33 mouse cellular contexts compared by ENCODE assay signal in the genomic region with DNA sequence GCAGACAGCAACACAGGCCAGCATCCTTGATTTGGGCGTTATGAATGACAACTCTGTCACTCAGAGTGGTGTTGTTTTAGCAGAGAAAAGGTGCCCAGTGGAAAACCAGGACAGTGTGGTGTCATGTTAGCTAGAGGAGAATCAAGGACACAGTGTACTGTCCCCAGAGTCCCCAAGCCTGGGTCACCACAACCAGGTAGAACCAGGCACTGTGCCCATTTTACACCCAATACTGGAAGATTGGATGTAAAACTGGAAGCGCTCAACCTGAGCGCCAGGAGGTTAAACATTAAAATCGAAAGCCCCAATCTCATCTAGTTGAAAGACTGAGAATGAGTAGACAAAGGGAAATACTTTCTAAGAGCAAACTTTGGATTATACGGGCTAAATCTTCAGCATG. TPM values are rescaled to one million over a fixed set of nuclear protein-coding genes. Genes with fewer than 3 reads are reported as not detected.
A peak's percentile ranks its signal among the peaks of the same experiment; 100 is the strongest.
DNase-seq lines count a peak whose midpoint lies in the region; ATAC-seq and TF ChIP-seq lines count a peak whose summit lies in the region.
"Had no signal": no experiment of that assay in that cellular context is flagged by ENCODE, and none has a peak within 500 bp of the region (broad histone marks: within the 10 kb centered on the region; RNA-seq: fewer than 3 reads in every experiment).

No protein-coding gene starts in this region.

- peaks cover 11% of the 10 kb centered on the region; the same call in 1 of the 2 replicates for H3K4me1 ChIP-seq in intestine, postnatal 0 days (replicated peaks; ENCODE audit: control insufficient read depth, insufficient read depth, low read length)
- H3K4me1 ChIP-seq in intestine, embryonic 16.5 days (ENCODE audit: control insufficient read depth, insufficient read depth, low read length): peaks cover 18% of the 10 kb centered on the region
- no peaks in the 10 kb centered on the region; the same call in 1 of the 2 replicates for H3K4me1 ChIP-seq in midbrain, embryonic 11.5 days (ENCODE audit: control insufficient read depth, insufficient read depth, low read length)
- H3K4me1 ChIP-seq in midbrain, embryonic 13.5 days (replicated peaks): no peaks in the 10 kb centered on the region
- no peaks in the 10 kb centered on the region for H3K4me1 ChIP-seq in kidney, postnatal 0 days (replicated peaks; ENCODE audit: insufficient read depth, low read length)
- H3K4me1 ChIP-seq: embryonic facial prominence, embryonic 13.5 days; forebrain, embryonic 12.5 days; heart, embryonic 12.5 days; hindbrain, embryonic 13.5 days; limb, embryonic 12.5 days; midbrain, embryonic 15.5 days; neural tube, embryonic 15.5 days; stomach, embryonic 15.5 days had no signal

- no peak for ATAC-seq in intestine, postnatal 0 days
- no peak for ATAC-seq in intestine, embryonic 16.5 days
- no peak for ATAC-seq in midbrain, embryonic 11.5 days (ENCODE audit: low FRiP score)
- ATAC-seq in midbrain, embryonic 13.5 days: no peak
- no peak for ATAC-seq in kidney, postnatal 0 days (replicated peaks; ENCODE audit: low FRiP score, low read depth)
- ATAC-seq: activated CD4-positive, CD25-positive, alpha-beta regulatory T cell, adult 4 months; forebrain, postnatal 0 days; lung, postnatal 0 days; midbrain, embryonic 15.5 days had no signal

- 0 out of 2 replicates have a peak overlapping the region, but pooled peaks have one; percentile 55 for H3K27ac ChIP-seq in intestine, postnatal 0 days (ENCODE audit: low read depth, low read length)
- H3K27ac ChIP-seq in intestine, embryonic 16.5 days (ENCODE audit: low read length): no peak overlapping the region
- H3K27ac ChIP-seq in midbrain, embryonic 11.5 days (ENCODE audit: low read depth, low read length): no peak overlapping the region
- no peak overlapping the region for H3K27ac ChIP-seq in midbrain, embryonic 13.5 days
- peak overlapping the region; percentile 81 for H3K27ac ChIP-seq in kidney, postnatal 0 days
- H3K27ac ChIP-seq: embryonic facial prominence, embryonic 13.5 days; forebrain, embryonic 12.5 days; heart, adult 2 months; hindbrain, embryonic 13.5 days; limb, embryonic 12.5 days; liver, embryonic 14.5 days; macrophage; midbrain, embryonic 15.5 days; neural tube, embryonic 15.5 days; stomach, embryonic 15.5 days had no signal

- H3K9ac ChIP-seq in intestine, postnatal 0 days (ENCODE audit: low read depth, low read length): no peak overlapping the region
- H3K9ac ChIP-seq in intestine, embryonic 16.5 days (ENCODE audit: low read depth, low read length): no peak overlapping the region
- H3K9ac ChIP-seq in midbrain, embryonic 11.5 days (ENCODE audit: low read length): no peak overlapping the region
- no peak overlapping the region for H3K9ac ChIP-seq in midbrain, embryonic 13.5 days (replicated peaks)
- no peak overlapping the region for H3K9ac ChIP-seq in kidney, postnatal 0 days (ENCODE audit: low read depth, low read length)
- H3K9ac ChIP-seq: embryonic facial prominence, embryonic 13.5 days; forebrain, embryonic 12.5 days; forebrain, postnatal 0 days; heart, embryonic 12.5 days; hindbrain, embryonic 13.5 days; limb, embryonic 12.5 days; liver, embryonic 14.5 days; midbrain, embryonic 15.5 days; neural tube, embryonic 15.5 days; stomach, embryonic 15.5 days had no signal

- TF ChIP-seq CTCF in intestine, postnatal 0 days (IDR thresholded peaks at IDR 0.05; ENCODE audit: low read depth): no peak
- no peak for TF ChIP-seq CTCF in kidney, postnatal 0 days (IDR thresholded peaks at IDR 0.05; ENCODE audit: low read depth)

- no peak overlapping the region for H3K4me3 ChIP-seq in intestine, postnatal 0 days (ENCODE audit: low read depth, low read length)
- no peak overlapping the region for H3K4me3 ChIP-seq in intestine, embryonic 16.5 days (ENCODE audit: low read length)
- no peak overlapping the region for H3K4me3 ChIP-seq in midbrain, embryonic 11.5 days (ENCODE audit: low read depth, low read length)
- no peak overlapping the region for H3K4me3 ChIP-seq in midbrain, embryonic 13.5 days (replicated peaks)
- no peak overlapping the region for H3K4me3 ChIP-seq in kidney, postnatal 0 days (replicated peaks; ENCODE audit: low read depth, low read length)
- H3K4me3 ChIP-seq: embryonic facial prominence, embryonic 13.5 days; forebrain, embryonic 12.5 days; heart, adult 2 months; heart, embryonic 12.5 days; hindbrain, embryonic 13.5 days; limb, embryonic 12.5 days; midbrain, embryonic 15.5 days; neural tube, embryonic 15.5 days; stomach, embryonic 15.5 days had no signal

- DNase-seq in midbrain, embryonic 11.5 days (ENCODE audit: low spot score, missing footprints): peak; percentile 57
- no peak for DNase-seq in kidney, postnatal 0 days (ENCODE audit: low spot score)
- DNase-seq in kidney, postnatal 4 days: peak; percentile 18 to 46
- no peak for DNase-seq in layer of hippocampus, adult 9-10 months (ENCODE audit: low spot score)
- no peak for DNase-seq in adrenal gland, postnatal 36 days
- DNase-seq: adrenal gland, adult 8-10 months; cerebellum, adult 9-10 months; forebrain, postnatal 0 days; heart, adult 2 months; heart, postnatal 4 days; layer of hippocampus, adult 9-11 months; retina, postnatal 1 day; right cerebral cortex, postnatal 14 days; thymus, adult 18-20 months; thymus, postnatal 25 days had no signal

- H3K27me3 ChIP-seq in intestine, postnatal 0 days (replicated peaks; ENCODE audit: control insufficient read depth, insufficient read depth, low read length): no peaks in the 10 kb centered on the region
- no peaks in the 10 kb centered on the region for H3K27me3 ChIP-seq in intestine, embryonic 16.5 days (replicated peaks; ENCODE audit: control insufficient read depth, insufficient read depth, low read length)
- no peaks in the 10 kb centered on the region for H3K27me3 ChIP-seq in midbrain, embryonic 11.5 days (ENCODE audit: control insufficient read depth, insufficient read depth, low read length)
- no peaks in the 10 kb centered on the region for H3K27me3 ChIP-seq in midbrain, embryonic 13.5 days
- H3K27me3 ChIP-seq in kidney, postnatal 0 days (ENCODE audit: insufficient read depth, low read length): no peaks in the 10 kb centered on the region
- H3K27me3 ChIP-seq: CH12.LX; embryonic facial prominence, embryonic 13.5 days; forebrain, embryonic 12.5 days; heart, embryonic 12.5 days; hindbrain, embryonic 13.5 days; limb, embryonic 12.5 days; midbrain, embryonic 15.5 days; neural tube, embryonic 15.5 days; stomach, embryonic 15.5 days had no signal

- H3K9me3 ChIP-seq in intestine, postnatal 0 days (ENCODE audit: control insufficient read depth): no peaks in the 10 kb centered on the region
- no peaks in the 10 kb centered on the region for H3K9me3 ChIP-seq in intestine, embryonic 16.5 days (ENCODE audit: control insufficient read depth, low read length)
- H3K9me3 ChIP-seq in midbrain, embryonic 11.5 days (ENCODE audit: control insufficient read depth, low read length): no peaks in the 10 kb centered on the region
- no peaks in the 10 kb centered on the region for H3K9me3 ChIP-seq in midbrain, embryonic 13.5 days
- no peaks in the 10 kb centered on the region for H3K9me3 ChIP-seq in kidney, postnatal 0 days (replicated peaks; ENCODE audit: low read length)
- H3K9me3 ChIP-seq: embryonic facial prominence, embryonic 13.5 days; forebrain, embryonic 12.5 days; heart, embryonic 12.5 days; hindbrain, embryonic 13.5 days; limb, embryonic 12.5 days; midbrain, embryonic 15.5 days; neural tube, embryonic 15.5 days; stomach, embryonic 15.5 days had no signal

- 74% methylated on average over 5 of the region's 5 CpGs for WGBS in intestine, postnatal 0 days
- WGBS in intestine, embryonic 16.5 days: 82% methylated on average over 5 of the region's 5 CpGs
- 93% methylated on average over 5 of the region's 5 CpGs for WGBS in midbrain, embryonic 11.5 days
- WGBS in midbrain, embryonic 13.5 days: 93% methylated on average over 5 of the region's 5 CpGs
- WGBS in kidney, postnatal 0 days: 67% methylated on average over 5 of the region's 5 CpGs

- H3K36me3 ChIP-seq in intestine, postnatal 0 days (ENCODE audit: control insufficient read depth, insufficient read depth): peaks cover 5% of the 10 kb centered on the region; the same call in 1 of the 2 replicates
- no peaks in the 10 kb centered on the region for H3K36me3 ChIP-seq in intestine, embryonic 16.5 days (ENCODE audit: control insufficient read depth, insufficient read depth, low read length)
- H3K36me3 ChIP-seq in midbrain, embryonic 11.5 days (ENCODE audit: control insufficient read depth, insufficient read depth, low read length): no peaks in the 10 kb centered on the region
- no peaks in the 10 kb centered on the region for H3K36me3 ChIP-seq in midbrain, embryonic 13.5 days
- no peaks in the 10 kb centered on the region for H3K36me3 ChIP-seq in kidney, postnatal 0 days (ENCODE audit: insufficient read depth, low read length)
- H3K36me3 ChIP-seq: embryonic facial prominence, embryonic 13.5 days; forebrain, embryonic 12.5 days; heart, embryonic 12.5 days; hindbrain, embryonic 13.5 days; limb, embryonic 12.5 days; midbrain, embryonic 15.5 days; neural tube, embryonic 15.5 days; stomach, embryonic 15.5 days had no signal

- H3K4me2 ChIP-seq in intestine, postnatal 0 days (replicated peaks; ENCODE audit: low read depth): no peak overlapping the region
- no peak overlapping the region for H3K4me2 ChIP-seq in intestine, embryonic 16.5 days (ENCODE audit: low read depth, low read length)
- no peak overlapping the region for H3K4me2 ChIP-seq in midbrain, embryonic 11.5 days
- H3K4me2 ChIP-seq in midbrain, embryonic 13.5 days (replicated peaks): no peak overlapping the region
- H3K4me2 ChIP-seq in kidney, postnatal 0 days (ENCODE audit: low read length): no peak overlapping the region
- H3K4me2 ChIP-seq: embryonic facial prominence, embryonic 13.5 days; forebrain, embryonic 12.5 days; heart, embryonic 12.5 days; hindbrain, embryonic 13.5 days; limb, embryonic 12.5 days; midbrain, embryonic 15.5 days; neural tube, embryonic 15.5 days; stomach, embryonic 15.5 days had no signal

RNA-seq across cellular contexts. Expression of a gene that starts 16.3 kb away (rescaled TPM):
- polyA plus RNA-seq in intestine, postnatal 0 days (2015; fragmentation: Nextera tagmentation; extraction: Ambion mirVana): 121 and 130 TPM in 2 replicates
- polyA plus RNA-seq in intestine, embryonic 16.5 days (2015; fragmentation: Nextera tagmentation; extraction: Ambion mirVana): 72.2 and 109 TPM in 2 replicates
- 0.17 and 0.34 TPM in 2 replicates for polyA plus RNA-seq in midbrain, embryonic 11.5 days (2014; fragmentation: Nextera tagmentation; extraction: Ambion mirVana)
- polyA plus RNA-seq in midbrain, embryonic 13.5 days (2015; fragmentation: Nextera tagmentation; extraction: Ambion mirVana): 0.66 TPM in 1 of 2 replicates, not detected in the other
- 76.9 and 88.8 TPM in 2 replicates for polyA plus RNA-seq in kidney, postnatal 0 days (2015; fragmentation: Nextera tagmentation; extraction: Ambion mirVana)
- under 1 TPM; 0.17 to 0.23 TPM for total RNA-seq in adrenal gland, postnatal 36 days (2021)
- total RNA-seq: gastrocnemius, adult 8-10 months had no signal
- polyA plus RNA-seq: heart, embryonic 12.5 days; heart, postnatal 0 days; macrophage had no signal

RNA-seq across cellular contexts. Expression of a gene that starts 45.6 kb away (rescaled TPM):
- 13.7 and 13.8 TPM in 2 replicates for polyA plus RNA-seq in intestine, postnatal 0 days (2015; fragmentation: Nextera tagmentation; extraction: Ambion mirVana)
- 26.4 and 29.8 TPM in 2 replicates for polyA plus RNA-seq in intestine, embryonic 16.5 days (2015; fragmentation: Nextera tagmentation; extraction: Ambion mirVana)
- 60.0 and 61.7 TPM in 2 replicates for polyA plus RNA-seq in midbrain, embryonic 11.5 days (2014; fragmentation: Nextera tagmentation; extraction: Ambion mirVana)
- 73.8 and 76.9 TPM in 2 replicates for polyA plus RNA-seq in midbrain, embryonic 13.5 days (2015; fragmentation: Nextera tagmentation; extraction: Ambion mirVana)
- 25.8 and 26.2 TPM in 2 replicates for polyA plus RNA-seq in kidney, postnatal 0 days (2015; fragmentation: Nextera tagmentation; extraction: Ambion mirVana)
- 10 to 100 TPM; 35.6 to 37.2 TPM for total RNA-seq in adrenal gland, postnatal 36 days (2021)

RNA-seq across cellular contexts. Expression of a gene that starts 45.9 kb away (rescaled TPM):
- polyA plus RNA-seq in intestine, postnatal 0 days (2015; fragmentation: Nextera tagmentation; extraction: Ambion mirVana): 7.7 and 9.2 TPM in 2 replicates
- 15.3 and 16.4 TPM in 2 replicates for polyA plus RNA-seq in intestine, embryonic 16.5 days (2015; fragmentation: Nextera tagmentation; extraction: Ambion mirVana)
- 14.9 and 17.0 TPM in 2 replicates for polyA plus RNA-seq in midbrain, embryonic 11.5 days (2014; fragmentation: Nextera tagmentation; extraction: Ambion mirVana)
- 18.6 and 19.0 TPM in 2 replicates for polyA plus RNA-seq in midbrain, embryonic 13.5 days (2015; fragmentation: Nextera tagmentation; extraction: Ambion mirVana)
- polyA plus RNA-seq in kidney, postnatal 0 days (2015; fragmentation: Nextera tagmentation; extraction: Ambion mirVana): 14.4 and 15.7 TPM in 2 replicates
- 1 to 10 TPM; 6.3 to 7.6 TPM for total RNA-seq in adrenal gland, postnatal 36 days (2021)

Comparison
In these comparisons a context has a peak if more than half of its experiments do, and no peak if none do; other contexts are left out.
1. H3K27ac ChIP-seq: peak in intestine, postnatal 0 days (single experiment) and kidney, postnatal 0 days (single experiment); none in intestine, embryonic 16.5 days (single experiment), midbrain, embryonic 11.5 days (single experiment) and midbrain, embryonic 13.5 days (single experiment).
2. DNase-seq: peak in midbrain, embryonic 11.5 days (single experiment) and kidney, postnatal 4 days (2 of 2); none in kidney, postnatal 0 days (single experiment), layer of hippocampus, adult 9-10 months (single experiment) and adrenal gland, postnatal 36 days (0 of 2).
3. RNA of a gene that starts 16.3 kb away (polyA plus RNA-seq): 121 to 130 TPM in intestine, postnatal 0 days, 76.9 to 88.8 TPM in kidney, postnatal 0 days and 72.2 to 109 TPM in intestine, embryonic 16.5 days; 0.66 TPM in midbrain, embryonic 13.5 days and 0.17 to 0.34 TPM in midbrain, embryonic 11.5 days; every median in the first group is over 10 times any median in the second.